Mouse (Mus musculus) heart, embryonic 15.5 days (tissue): ENCODE measurements around the gene Copz1. TPM values are rescaled to one million over a fixed set of nuclear protein-coding genes. Genes with fewer than 3 reads are reported as not detected.

ENCODE experiments used
- ATAC-seq: fragments of 200-750 bp; cut with Nextera tagmentation; replicated peaks from 2 replicates; pipeline ENCODE4 v1.8.0; 2017; ENCODE audit warnings: low read depth, moderate TSS enrichment; ENCODE audit not compliant: insufficient number of reproducible peaks, insufficient read depth, low FRiP score
- H3K27ac ChIP-seq: fragments of 300-500 bp; sonication (generic); 2 replicates; pipeline ENCODE4 v1.5.1; 2015; ENCODE audit warnings: mild to moderate bottlenecking, inconsistent platforms
- H3K27me3 ChIP-seq: fragments of 300-500 bp; sonication (generic); 2 replicates; pipeline ENCODE4 v1.6.1; 2015; ENCODE audit warnings: inconsistent platforms
- H3K36me3 ChIP-seq: fragments of 300-500 bp; sonication (generic); 2 replicates; pipeline ENCODE4 v1.6.1; 2015; ENCODE audit warnings: mild to moderate bottlenecking, inconsistent platforms
- H3K4me1 ChIP-seq: fragments of 300-500 bp; sonication (generic); replicated peaks from 2 replicates; pipeline ENCODE4 v1.6.1; 2015; ENCODE audit warnings: inconsistent platforms
- H3K4me2 ChIP-seq: fragments of 300-500 bp; sonication (generic); 2 replicates; pipeline ENCODE4 v1.6.1; 2015; ENCODE audit warnings: inconsistent platforms, mild to moderate bottlenecking, moderate library complexity
- H3K4me3 ChIP-seq: fragments of 300-500 bp; sonication (generic); 2 replicates; pipeline ENCODE4 v1.5.1; 2015; ENCODE audit warnings: mild to moderate bottlenecking, inconsistent platforms
- H3K9ac ChIP-seq: fragments of 300-500 bp; sonication (generic); 2 replicates; pipeline ENCODE4 v1.6.1; 2015; ENCODE audit warnings: mild to moderate bottlenecking, inconsistent platforms
- H3K9me3 ChIP-seq: fragments of 300-500 bp; sonication (generic); replicated peaks from 2 replicates; pipeline ENCODE4 v1.6.1; 2016; ENCODE audit warnings: inconsistent platforms
- WGBS: fragments of 180-500 bp; shearing (Covaris S2); methylation state at CpG from one replicate; pipeline ENCODE4 v1.1.7; 2015; ENCODE audit warnings: mixed read lengths; 5-methylcytosine and 5-hydroxymethylcytosine counted together
- polyA plus RNA-seq: library from polyadenylated mRNA; unstranded; fragments of >200 nt; fragmentation: Nextera tagmentation; extraction: Ambion mirVana; gene quantifications from 2 replicates; pipeline ENCODE4 v1.2.1, GENCODE M21; 2015

The Copz1 gene
- polyA plus RNA-seq, 1 experiment from 2014 or later: 145 TPM

GRCm38 (mm10) chr15:103280817-103281464, 8.4 kb downstream of the Copz1 start:
- no peaks in the 10 kb centered on the region for H3K9me3 ChIP-seq
- no peak overlapping the region for H3K9ac ChIP-seq
- H3K4me3 ChIP-seq: no peak overlapping the region
- no peaks in the 10 kb centered on the region for H3K27me3 ChIP-seq
- WGBS: 61% methylated on average over 3 of the region's 3 CpGs
- peaks cover 16% of the 10 kb centered on the region for H3K4me1 ChIP-seq
- H3K4me2 ChIP-seq: no peak overlapping the region
- H3K36me3 ChIP-seq: no peaks in the 10 kb centered on the region
- ATAC-seq: no peak
- H3K27ac ChIP-seq: no peak overlapping the region

DNA sequence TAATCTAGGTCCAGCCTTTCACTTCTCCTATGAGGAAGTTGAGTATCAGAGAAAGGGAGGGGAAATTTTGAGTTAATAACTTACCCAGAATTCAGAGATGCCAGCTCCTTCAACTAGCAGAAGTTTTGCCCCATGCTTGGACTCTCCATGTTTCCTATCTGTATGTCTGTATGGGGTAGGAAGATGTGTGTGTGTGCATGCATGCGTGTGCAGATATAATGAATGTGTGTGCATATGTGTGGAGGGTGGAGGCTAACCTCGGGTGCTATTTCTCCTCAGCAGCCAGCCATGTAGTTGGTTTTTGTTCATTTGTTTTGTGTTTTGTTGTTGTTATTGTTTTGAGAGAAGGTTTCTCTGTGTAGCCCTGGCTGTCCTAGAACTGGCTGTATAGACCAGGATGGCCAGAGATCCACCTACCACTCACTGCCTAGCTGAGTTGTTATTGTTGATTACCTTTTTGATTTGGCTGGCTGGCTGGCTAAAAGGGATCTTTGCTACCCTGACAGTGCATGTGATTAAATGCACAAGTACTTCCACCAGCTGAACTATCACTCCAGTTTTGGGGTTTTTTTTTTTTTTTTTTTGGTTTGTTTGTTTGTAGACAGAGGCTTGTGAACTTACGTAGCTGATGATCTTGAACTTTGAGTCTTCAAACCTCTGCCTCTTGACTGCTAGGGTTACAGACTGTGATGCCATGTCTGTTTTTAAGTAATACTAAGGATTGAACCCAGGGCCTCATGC, 9.1 kb downstream of the Copz1 start:
- Histone ChIP-seq H3K4me1 (peaks cover 21% of the 10 kb centered on the region), H3K27me3 (no peaks in the 10 kb centered on the region), H3K9me3 (no peaks in the 10 kb centered on the region), H3K4me3 (no peak overlapping the region), H3K27ac (no peak overlapping the region), H3K9ac (no peak overlapping the region), H3K36me3 (no peaks in the 10 kb centered on the region), H3K4me2 (no peak overlapping the region)
- 86% methylated on average over 3 of the region's 3 CpGs for WGBS
- ATAC-seq: no peak

DNA sequence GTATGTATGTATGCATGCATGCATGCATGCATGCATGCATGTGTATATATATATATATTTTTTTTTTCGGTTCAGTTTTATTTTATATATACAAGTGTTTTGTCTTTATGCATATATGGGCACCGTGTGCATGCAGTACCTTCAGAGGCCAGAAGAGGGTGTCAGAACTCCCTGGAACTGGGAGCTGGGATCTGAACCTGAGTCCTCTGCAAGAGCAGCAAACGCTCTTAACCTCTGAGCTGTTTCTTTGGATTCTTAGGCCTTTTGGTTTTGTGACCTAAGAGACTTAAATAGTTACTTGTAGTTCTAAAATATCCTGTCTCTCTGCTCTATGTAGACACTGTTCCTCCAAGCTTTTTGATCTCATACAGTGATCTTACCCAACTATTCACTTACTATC, 11.6 kb downstream of the Copz1 start:
- peaks cover 3% of the 10 kb centered on the region; the same call in 1 of the 2 replicates for H3K36me3 ChIP-seq
- H3K9ac ChIP-seq: no peak overlapping the region
- peak overlapping the region; percentile 80; the same call in 1 of the 2 replicates for H3K27ac ChIP-seq
- no peak for ATAC-seq
- no peak overlapping the region for H3K4me2 ChIP-seq
- H3K27me3 ChIP-seq: no peaks in the 10 kb centered on the region
- no peak overlapping the region for H3K4me3 ChIP-seq
- no peaks in the 10 kb centered on the region for H3K9me3 ChIP-seq
- H3K4me1 ChIP-seq: peaks cover 21% of the 10 kb centered on the region
- 70% methylated on average over 3 of the region's 3 CpGs for whole genome bisulfite sequencing

GRCm38 (mm10) chr15:103284647-103285046, 12.1 kb downstream of the Copz1 start:
- ATAC-seq: no peak
- Histone ChIP-seq H3K27ac (peak overlapping the region; percentile 80), H3K4me2 (no peak overlapping the region)

DNA sequence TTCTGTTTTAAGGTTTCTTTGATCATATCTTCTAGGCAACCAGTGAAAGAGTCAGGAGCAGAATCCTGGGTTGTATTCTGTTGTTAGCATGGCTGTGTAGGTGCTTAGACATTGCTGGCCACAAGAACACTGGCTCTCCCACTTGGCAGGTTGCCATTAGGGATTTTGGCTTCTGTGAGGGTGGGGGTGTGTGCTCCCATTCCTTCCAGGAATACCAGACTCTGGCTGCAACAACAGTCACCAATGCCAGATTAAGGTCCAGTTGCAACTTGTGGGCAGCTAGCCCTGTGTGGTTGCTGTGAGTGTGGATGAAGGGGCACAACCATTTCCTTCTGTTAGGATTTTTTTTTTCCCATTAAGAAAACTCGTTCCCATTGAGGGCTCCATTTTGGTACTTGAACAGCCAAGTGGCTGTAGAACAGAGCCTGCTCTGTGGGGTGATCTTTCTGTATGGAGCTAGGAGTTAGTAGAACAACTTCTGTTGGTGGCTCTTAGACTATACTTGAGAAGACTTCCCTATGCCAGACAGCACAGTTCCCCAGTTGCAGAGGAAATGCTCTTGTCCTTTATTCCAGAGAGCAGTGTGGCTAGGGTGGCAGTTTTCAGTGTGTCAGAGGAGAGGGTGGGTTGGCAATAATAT, 13.4 kb downstream of the Copz1 start:
- Histone ChIP-seq H3K4me1 (peaks cover 21% of the 10 kb centered on the region), H3K9me3 (no peaks in the 10 kb centered on the region), H3K4me3 (no peak overlapping the region), H3K27ac (peak overlapping the region; percentile 80), H3K9ac (0 out of 2 replicates have a peak overlapping the region, but pooled peaks have one; percentile 14), H3K27me3 (no peaks in the 10 kb centered on the region), H3K4me2 (0 out of 2 replicates have a peak overlapping the region, but pooled peaks have one; percentile 8), H3K36me3 (peaks cover 8% of the 10 kb centered on the region; the same call in 1 of the 2 replicates)
- 34% methylated on average over 1 of the region's 1 CpGs for WGBS
- 0 out of 2 replicates have a peak, but pooled peaks have one; percentile 43 for ATAC-seq

More at GRCm38 (mm10) chr15:103284647-103285046, 12.1 kb downstream of the Copz1 start:
- Histone ChIP-seq H3K9me3 (no peaks in the 10 kb centered on the region), H3K27me3 (no peaks in the 10 kb centered on the region), H3K36me3 (peaks cover 3% of the 10 kb centered on the region; the same call in 1 of the 2 replicates), H3K9ac (no peak overlapping the region), H3K4me3 (no peak overlapping the region), H3K4me1 (peaks cover 21% of the 10 kb centered on the region)
- 33% methylated on average over 2 of the region's 2 CpGs for WGBS

- Histone ChIP-seq H3K27me3 (no peaks in the 10 kb centered on the region), H3K4me2 (no peak overlapping the region), H3K36me3 (peaks cover 39% of the 10 kb centered on the region), H3K9ac (no peak overlapping the region), H3K9me3 (no peaks in the 10 kb centered on the region), H3K4me3 (no peak overlapping the region), H3K4me1 (peaks cover 19% of the 10 kb centered on the region), H3K27ac (no peak overlapping the region)
- WGBS: 41% methylated on average over 5 of the region's 5 CpGs
- ATAC-seq: no peak
Measured at GRCm38 (mm10) chr15:103289600-103289999, 17.1 kb downstream of the Copz1 start.

GRCm38 (mm10) chr15:103290417-103290816, 17.9 kb downstream of the Copz1 start:
- Histone ChIP-seq H3K27ac (no peak overlapping the region; the same call in 1 of the 2 replicates), H3K9me3 (no peaks in the 10 kb centered on the region), H3K4me3 (no peak overlapping the region), H3K27me3 (no peaks in the 10 kb centered on the region), H3K4me2 (no peak overlapping the region), H3K4me1 (peaks cover 11% of the 10 kb centered on the region), H3K9ac (no peak overlapping the region), H3K36me3 (peaks cover 41% of the 10 kb centered on the region)
- WGBS: 73% methylated on average over 6 of the region's 6 CpGs
- ATAC-seq: no peak

GRCm38 (mm10) chr15:103290843-103291242, 18.3 kb downstream of the Copz1 start:
- Histone ChIP-seq H3K4me3 (no peak overlapping the region), H3K4me1 (peaks cover 6% of the 10 kb centered on the region), H3K4me2 (no peak overlapping the region), H3K9me3 (no peaks in the 10 kb centered on the region), H3K9ac (no peak overlapping the region), H3K27ac (no peak overlapping the region; the same call in 1 of the 2 replicates), H3K27me3 (no peaks in the 10 kb centered on the region), H3K36me3 (peaks cover 41% of the 10 kb centered on the region)
- WGBS: 84% methylated on average over 9 of the region's 9 CpGs
- ATAC-seq: no peak

GRCm38 (mm10) chr15:103292673-103293345, 20.3 kb downstream of the Copz1 start:
- no peaks in the 10 kb centered on the region; the same call in 1 of the 2 replicates for H3K4me1 ChIP-seq
- H3K9me3 ChIP-seq: no peaks in the 10 kb centered on the region
- H3K27me3 ChIP-seq: no peaks in the 10 kb centered on the region
- WGBS: 90% methylated on average over 4 of the region's 4 CpGs
- no peak for ATAC-seq
- no peak overlapping the region for H3K9ac ChIP-seq
- no peak overlapping the region for H3K4me3 ChIP-seq
- no peak overlapping the region for H3K27ac ChIP-seq
- H3K4me2 ChIP-seq: no peak overlapping the region
- H3K36me3 ChIP-seq: peaks cover 59% of the 10 kb centered on the region

- no peak overlapping the region for H3K9ac ChIP-seq
- no peaks in the 10 kb centered on the region for H3K9me3 ChIP-seq
- no peaks in the 10 kb centered on the region for H3K27me3 ChIP-seq
- peaks cover 64% of the 10 kb centered on the region for H3K36me3 ChIP-seq
- no peak overlapping the region for H3K27ac ChIP-seq
- H3K4me2 ChIP-seq: no peak overlapping the region
- WGBS: 93% methylated on average over 2 of the region's 2 CpGs
- H3K4me3 ChIP-seq: no peak overlapping the region
- no peaks in the 10 kb centered on the region; the same call in 1 of the 2 replicates for H3K4me1 ChIP-seq
- ATAC-seq: no peak
Measured at GRCm38 (mm10) chr15:103293375-103293774, 20.9 kb downstream of the Copz1 start.

- H3K4me1 ChIP-seq: peaks cover 5% of the 10 kb centered on the region
- H3K36me3 ChIP-seq: peaks cover 73% of the 10 kb centered on the region
- no peak overlapping the region for H3K27ac ChIP-seq
- no peak overlapping the region for H3K4me3 ChIP-seq
- no peak for ATAC-seq
- H3K9ac ChIP-seq: no peak overlapping the region
- no peaks in the 10 kb centered on the region for H3K9me3 ChIP-seq
- H3K4me2 ChIP-seq: no peak overlapping the region
- WGBS: 83% methylated on average over 2 of the region's 2 CpGs
- H3K27me3 ChIP-seq: no peaks in the 10 kb centered on the region
Measured at GRCm38 (mm10) chr15:103294649-103295048, 22.1 kb downstream of the Copz1 start.
